Mouse (Mus musculus): ENCODE measurements at regions not wholly inside any gene's neighbourhood (a gene's known extent, or its start where the extent isn't known, plus 50 kb on each side); places are given as distances from the start of the nearest gene placed in this dataset.

DNA sequence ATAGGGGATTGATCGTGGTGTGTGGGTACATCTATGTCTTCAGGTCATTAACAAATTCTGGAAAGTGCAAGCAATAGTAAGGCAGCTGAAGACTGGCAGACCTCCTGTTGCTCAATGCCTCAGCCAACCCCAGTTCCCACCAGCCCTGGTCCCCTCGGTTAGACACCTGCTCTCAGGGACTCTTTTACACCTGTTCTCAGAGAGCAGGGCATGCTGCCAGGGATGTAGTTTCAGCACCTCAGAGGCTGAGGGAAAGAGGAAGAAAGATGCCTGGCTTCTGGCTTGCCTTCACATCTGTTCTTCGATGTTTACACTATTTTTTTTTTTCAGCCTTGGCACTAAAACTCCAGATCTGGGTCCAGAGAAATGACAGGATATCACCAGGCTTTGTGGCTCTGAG is 362.2 kb upstream of the Zmiz1 start:
- intact Hi-C loops (cut with DNase I): no loop called here
- no peak for DNase-seq (ENCODE audit: low spot score)

DNA sequence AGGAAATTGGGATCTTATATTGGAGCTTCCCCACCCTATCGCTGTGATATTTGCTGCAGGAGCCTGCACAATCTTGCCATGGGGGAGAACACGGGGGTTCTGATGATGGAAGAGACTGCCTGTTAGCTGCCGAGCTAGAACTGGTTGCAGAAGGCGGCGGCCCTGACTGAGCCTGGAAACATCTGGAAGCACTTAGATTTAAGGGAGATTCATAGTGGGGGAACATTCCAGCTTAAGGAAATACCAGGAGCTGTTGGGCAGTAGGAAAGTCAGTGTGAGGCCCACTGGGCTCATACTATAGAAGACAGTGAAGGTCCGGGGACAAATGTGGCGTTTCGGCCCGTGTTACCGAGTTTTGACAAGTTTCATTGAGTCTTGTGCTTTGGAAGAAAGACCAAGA is 353.6 kb upstream of the Zmiz1 start:
- intact Hi-C loops (cut with DNase I): no loop called here
- no peak for DNase-seq (ENCODE audit: low spot score)

- intact Hi-C loops (cut with DNase I): no loop called here
- no peak for DNase-seq (ENCODE audit: low spot score)
Observed at GRCm38 (mm10) chr14:25106451-25106850, 352.5 kb upstream of the Zmiz1 start.

DNA sequence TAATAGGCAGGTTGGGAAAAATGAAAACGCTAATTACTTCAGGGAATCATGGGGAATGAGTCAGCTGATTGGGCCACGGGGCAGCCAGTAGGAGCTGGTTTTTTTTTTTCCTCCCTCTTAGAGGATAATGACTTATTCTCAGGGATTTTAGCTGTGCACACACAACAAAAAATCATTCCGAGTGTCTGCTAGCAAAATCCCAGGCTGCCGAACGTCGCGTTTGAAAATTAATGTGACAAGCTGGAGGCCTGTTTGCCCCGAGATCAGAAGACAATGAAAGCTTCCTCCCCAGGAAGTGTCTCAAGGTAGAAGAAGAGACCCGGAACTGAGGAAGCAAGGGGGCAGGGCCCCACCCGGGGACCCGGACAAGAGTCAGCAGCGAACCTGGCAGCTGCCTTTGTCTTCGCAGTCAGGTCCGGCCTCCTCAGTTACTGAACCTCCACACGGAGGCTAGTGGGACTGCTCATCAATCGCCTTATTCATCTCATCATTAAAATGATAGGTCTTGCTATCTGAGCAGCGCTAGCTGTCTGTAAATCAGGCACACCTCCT is 350.8 kb upstream of the Zmiz1 start:
- intact Hi-C loops (cut with DNase I): no loop called here
- no peak for DNase-seq (ENCODE audit: low spot score)

GRCm38 (mm10) chr14:25108701-25109290 is 350.2 kb upstream of the Zmiz1 start:
- DNase-seq (ENCODE audit: low spot score): no peak
- intact Hi-C loops (cut with DNase I): no loop called here

- no peak for DNase-seq (ENCODE audit: low spot score)
- intact Hi-C loops (cut with DNase I): no loop called here
Observed at GRCm38 (mm10) chr14:25109691-25110090, 349.3 kb upstream of the Zmiz1 start.

GRCm38 (mm10) chr14:25112832-25113231 is 346.2 kb upstream of the Zmiz1 start:
- intact Hi-C loops (cut with DNase I): no loop called here
- DNase-seq (ENCODE audit: low spot score): no peak

GRCm38 (mm10) chr14:25113326-25113725 is 345.7 kb upstream of the Zmiz1 start:
- DNase-seq (ENCODE audit: low spot score): no peak
- intact Hi-C loops (cut with DNase I): no loop called here

GRCm38 (mm10) chr14:25116424-25116823 is 342.6 kb upstream of the Zmiz1 start:
- intact Hi-C loops (cut with DNase I): loop anchor here (2.0 to 5.0 kb wide), 3 partner anchors 186 to 450 kb away; no protein-coding TSS in a partner anchor
- peak; percentile 39 for DNase-seq (ENCODE audit: low spot score)

DNA sequence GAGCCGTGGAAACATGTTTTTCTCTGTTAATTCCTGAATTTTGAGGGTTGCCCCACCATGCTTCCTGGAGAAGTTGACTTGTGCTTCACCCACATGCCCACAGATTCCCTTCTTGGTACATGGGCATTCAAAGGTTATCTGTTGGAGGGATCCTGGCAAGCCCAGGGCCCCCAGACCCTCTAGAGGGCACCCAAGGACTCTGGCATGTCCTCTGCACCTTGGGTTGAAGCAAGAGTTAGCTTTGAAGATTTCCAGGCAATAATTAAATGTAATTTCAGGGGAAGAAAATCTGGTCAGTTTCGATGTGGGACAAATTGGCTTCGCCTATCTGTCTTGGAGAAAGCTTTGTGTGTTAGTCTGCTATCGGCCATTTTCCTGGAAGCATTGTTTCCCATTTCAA is 339.0 kb upstream of the Zmiz1 start:
- intact Hi-C loops (cut with DNase I): loop anchor here (5.0 kb wide), 2 partner anchors 182 to 277 kb away; no protein-coding TSS in a partner anchor
- no peak for DNase-seq (ENCODE audit: low spot score)

- no peak for DNase-seq (ENCODE audit: low spot score)
- intact Hi-C loops (cut with DNase I): no loop called here
Observed at GRCm38 (mm10) chr14:25120506-25120905, 338.5 kb upstream of the Zmiz1 start.

DNA sequence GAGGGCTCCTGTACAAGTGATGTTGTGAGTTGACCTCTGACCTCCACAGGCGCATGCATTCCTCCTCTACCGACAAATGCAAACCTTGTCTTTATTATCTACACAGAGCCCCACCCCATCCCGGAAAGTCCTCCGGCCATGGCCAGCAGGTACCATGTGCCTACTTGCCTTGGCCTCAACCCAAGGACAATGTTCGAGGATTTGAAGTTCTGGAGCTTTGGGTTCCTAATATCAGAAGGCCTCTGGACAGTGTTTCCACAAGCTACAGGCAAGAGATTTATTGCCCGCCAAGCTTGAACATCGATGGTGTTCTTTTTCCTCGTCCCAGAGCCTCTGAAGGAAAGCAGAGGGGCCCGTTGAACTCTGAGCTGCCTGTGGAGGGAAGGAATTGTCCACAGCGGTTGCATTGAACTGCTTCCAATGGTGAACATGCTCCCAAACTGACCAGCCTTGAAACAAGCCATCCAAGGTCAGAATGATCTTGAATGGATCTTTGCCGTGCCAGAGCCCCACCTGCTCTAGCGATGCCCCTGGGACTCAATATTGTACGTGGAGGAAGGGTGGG is 335.9 kb upstream of the Zmiz1 start:
- DNase-seq (ENCODE audit: low spot score): no peak
- intact Hi-C loops (cut with DNase I): no loop called here

- no peak for DNase-seq (ENCODE audit: low spot score)
- intact Hi-C loops (cut with DNase I): no loop called here
Observed at GRCm38 (mm10) chr14:25123541-25124337, 335.2 kb upstream of the Zmiz1 start.

- no peak for DNase-seq (ENCODE audit: low spot score)
- intact Hi-C loops (cut with DNase I): no loop called here
Observed at GRCm38 (mm10) chr14:25126544-25126943, 332.4 kb upstream of the Zmiz1 start.

DNA sequence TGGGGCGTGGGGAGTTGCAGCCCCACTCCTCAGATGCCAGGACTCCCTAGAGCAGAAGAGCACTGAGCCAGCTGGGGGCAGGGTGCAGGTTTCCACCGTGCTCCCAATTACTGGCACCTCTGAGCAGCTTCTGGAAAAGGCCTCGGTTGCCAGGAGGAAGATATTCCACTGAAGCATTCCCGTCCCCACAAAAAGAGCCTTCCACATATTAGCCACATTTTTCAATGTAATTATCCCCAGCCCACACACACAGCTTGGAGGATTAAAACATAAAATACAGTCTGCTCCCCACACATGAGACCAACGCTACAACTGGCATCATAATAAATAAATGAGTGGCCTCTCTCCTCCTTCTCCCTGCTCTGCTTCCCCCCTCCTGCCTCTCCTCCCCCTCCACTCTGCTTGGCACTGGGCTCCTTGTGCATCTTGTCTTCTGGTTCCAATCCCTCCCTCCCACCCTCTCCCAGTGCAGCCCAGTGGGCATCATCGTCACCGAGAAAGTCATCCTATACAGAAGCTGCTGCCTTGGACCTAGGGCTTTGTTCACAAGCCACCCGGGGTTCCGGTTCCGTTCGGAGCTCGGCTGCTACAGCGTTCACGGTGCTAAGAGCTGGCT is 331.3 kb upstream of the Zmiz1 start:
- intact Hi-C loops (cut with DNase I): no loop called here
- DNase-seq (ENCODE audit: low spot score): no peak

- intact Hi-C loops (cut with DNase I): no loop called here
- no peak for DNase-seq (ENCODE audit: low spot score)
Observed at GRCm38 (mm10) chr14:25128160-25128547, 330.8 kb upstream of the Zmiz1 start.

GRCm38 (mm10) chr14:25135371-25135770 is 323.6 kb upstream of the Zmiz1 start:
- intact Hi-C loops (cut with DNase I): no loop called here
- no peak for DNase-seq (ENCODE audit: low spot score)

DNA sequence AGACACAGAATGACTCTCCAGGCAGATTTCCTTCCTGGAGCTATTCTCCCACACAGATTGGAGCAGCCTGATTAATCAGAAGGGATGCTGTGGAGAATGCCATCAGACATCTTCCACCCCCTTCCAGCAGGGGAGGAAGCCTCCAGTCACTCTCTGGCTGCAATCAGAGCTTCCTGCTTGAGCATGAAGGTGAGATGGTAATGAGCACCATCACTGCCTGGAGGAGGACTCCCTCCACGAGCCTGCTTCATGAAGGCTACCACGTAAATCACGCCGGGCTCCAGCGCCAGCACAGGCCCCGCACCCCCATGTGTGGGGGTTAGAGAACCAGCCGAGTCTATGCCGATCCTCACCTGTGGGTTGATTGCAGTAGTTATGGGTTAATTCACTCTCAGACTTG is 321.7 kb upstream of the Zmiz1 start:
- DNase-seq (ENCODE audit: low spot score): no peak
- intact Hi-C loops (cut with DNase I): no loop called here

DNA sequence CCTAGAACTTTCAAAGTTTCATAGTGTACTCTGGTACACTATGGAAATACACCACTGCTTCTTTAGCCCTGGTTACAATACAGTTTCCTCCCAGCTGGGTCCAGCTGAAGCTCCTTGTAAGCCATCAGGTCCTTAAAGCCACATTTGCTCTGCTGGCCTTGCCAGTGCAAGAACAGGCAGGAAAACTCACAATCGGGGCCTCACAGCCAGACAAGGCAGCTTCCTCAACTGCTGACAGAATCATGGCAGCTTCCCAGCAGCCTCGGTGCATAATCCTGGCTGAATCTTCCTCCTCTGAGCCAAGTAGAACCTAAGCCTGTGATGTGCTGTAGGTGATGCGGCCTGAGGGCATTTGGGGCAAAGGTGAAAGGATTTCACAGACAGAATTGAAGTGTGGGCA is 320.5 kb upstream of the Zmiz1 start:
- intact Hi-C loops (cut with DNase I): no loop called here
- DNase-seq (ENCODE audit: low spot score): peak; percentile 42

DNA sequence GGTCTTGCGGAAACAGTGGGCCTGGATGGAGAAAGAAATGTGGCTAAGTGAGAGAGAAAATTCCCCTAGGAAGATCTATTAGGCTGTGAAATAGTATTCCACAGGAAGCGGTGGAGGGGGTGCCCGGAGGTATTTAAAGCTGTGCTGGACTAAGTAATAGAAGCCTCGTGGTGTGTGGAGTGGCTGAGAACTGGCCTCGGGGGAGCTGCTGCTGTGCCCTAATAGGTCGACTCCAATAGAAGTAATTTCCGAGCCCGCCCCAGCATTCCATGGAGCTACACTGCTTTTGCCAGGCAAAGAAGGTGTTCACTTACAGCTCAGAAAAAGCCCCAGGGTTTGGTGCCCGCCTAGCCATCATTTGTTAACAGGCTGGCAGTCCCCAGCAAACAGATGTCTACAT is 317.1 kb upstream of the Zmiz1 start:
- DNase-seq (ENCODE audit: low spot score): no peak
- intact Hi-C loops (cut with DNase I): no loop called here

DNA sequence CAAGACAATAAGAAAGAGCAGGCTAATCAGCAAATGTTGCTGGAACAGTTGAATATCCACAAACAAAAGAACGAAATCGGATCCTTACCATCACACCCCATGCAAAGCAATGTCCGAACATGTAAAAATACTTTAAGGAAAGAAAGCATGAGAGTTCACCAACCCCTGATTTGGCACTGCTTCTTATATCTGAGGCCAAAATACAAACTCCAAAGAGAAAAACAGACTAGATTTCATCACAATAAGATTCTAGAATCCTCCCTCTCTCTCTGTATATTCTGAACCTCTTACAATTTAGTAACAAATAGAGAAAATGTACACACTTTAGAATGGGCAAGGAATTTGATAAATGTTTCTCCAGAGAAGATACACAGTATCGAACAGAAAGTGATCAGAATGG is 315.9 kb upstream of the Zmiz1 start:
- no peak for DNase-seq (ENCODE audit: low spot score)
- intact Hi-C loops (cut with DNase I): no loop called here

All from heart, postnatal 25 days (tissue).